Mouse (Mus musculus) testis, adult 2 months (tissue): ENCODE measurements around the gene Tmem203.

Source experiments
- CTCF ChIP-seq: fragments of 200-500 bp; IDR thresholded peaks from 2 replicates; pipeline ENCODE4 v1.5.1; 2012; ENCODE audit warnings: low read depth, mild to moderate bottlenecking, inconsistent platforms, low read length, moderate library complexity; ENCODE audit not compliant: control insufficient read depth, insufficient read depth, insufficient replicate concordance
- POLR2A ChIP-seq: fragments of 200-500 bp; IDR thresholded peaks from 2 replicates; pipeline ENCODE4 v1.6.1; 2012; ENCODE audit warnings: low read depth, mild to moderate bottlenecking, inconsistent platforms, low read length, moderate library complexity; ENCODE audit not compliant: control insufficient read depth

- TF ChIP-seq CTCF (no peak), POLR2A (no peak)
Measured at GRCm38 (mm10) chr2:25231038-25231437, 24.2 kb upstream of the Tmem203 start.
